Mouse (Mus musculus): ENCODE data around the gene Neu1.
"Not testable (repeated sequence)": the region's sequence is repeated elsewhere in the genome, so short reads cannot be mapped to it uniquely, and the experiment has no call there.

Neu1 gene

GRCm38 (mm10) chr17:34964640-34965049 is 33.6 kb downstream of the Neu1 start:
- in situ Hi-C loops (cut with MboI, MseI), result no loop called here

GRCm38 (mm10) chr17:34965627-34966026 is 34.6 kb downstream of the Neu1 start:
- in situ Hi-C loops (cut with MboI, MseI), result no loop called here

GRCm38 (mm10) chr17:34969822-34970221 is 38.8 kb downstream of the Neu1 start, which contains the start of gene Gm20481:
Gm20481 (plus strand) TSS chr17:34969912.
- in situ Hi-C loops (cut with MboI, MseI), result not testable (repeated sequence)

- in situ Hi-C loops (cut with MboI, MseI), result not testable (repeated sequence)
Measured at GRCm38 (mm10) chr17:34970850-34971249, 39.8 kb downstream of the Neu1 start.

- in situ Hi-C loops (cut with MboI, MseI), result not testable (repeated sequence)
Measured at GRCm38 (mm10) chr17:34971694-34972068, 40.6 kb downstream of the Neu1 start.

DNA sequence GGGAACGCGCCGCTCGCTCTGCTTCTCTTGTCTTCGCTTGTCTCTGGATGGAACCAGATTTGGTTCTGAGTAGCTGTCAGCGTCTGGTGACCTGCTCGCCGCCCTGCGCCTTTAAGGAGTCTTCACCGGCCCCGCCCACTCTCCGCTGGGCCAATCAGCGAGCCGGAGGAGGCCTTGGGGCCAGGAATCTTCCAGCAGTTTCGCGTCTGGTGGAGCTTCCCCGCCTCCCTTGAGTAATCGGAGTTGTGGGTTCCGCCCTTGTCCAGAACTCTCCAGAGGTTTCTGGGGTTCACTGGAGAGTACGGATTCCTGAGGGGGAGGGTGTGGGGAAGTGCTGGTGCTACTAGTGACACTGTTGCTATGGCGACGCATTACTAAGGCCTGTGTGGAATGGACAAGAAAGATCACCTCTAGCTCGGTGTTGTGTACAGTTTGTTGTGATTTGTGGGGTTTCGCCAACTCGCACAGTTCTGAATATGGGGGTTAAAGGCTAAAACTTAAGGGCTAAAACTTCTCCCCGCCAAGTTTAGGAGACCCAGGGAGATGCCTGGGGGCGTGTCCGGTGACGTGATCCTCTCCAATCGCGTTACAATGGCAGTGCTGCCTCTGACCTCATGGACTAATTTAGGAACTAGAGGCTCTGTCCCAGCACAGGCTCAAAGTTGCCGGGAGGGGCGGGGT is 41.2 kb downstream of the Neu1 start, which contains the start of the genes Hspa1a and Hspa1l:
Gene Hspa1a (minus strand): TSS at position 88 of the 681 bp plus-strand sequence.
Gene Hspa1l (plus strand): TSS at position 635 of the 681 bp plus-strand sequence.
- in situ Hi-C loops (cut with MboI, MseI), result not testable (repeated sequence)

GRCm38 (mm10) chr17:34975581-34976492 is 44.8 kb downstream of the Neu1 start:
- in situ Hi-C loops (cut with MboI, MseI), result loop anchor here (25.0 kb wide), 1 partner anchor 1986 kb away; the partner anchor contains the start of genes Ppp1r11, Znrd1 and Znrd1as

GRCm38 (mm10) chr17:34977000-34977399 is 45.9 kb downstream of the Neu1 start:
- in situ Hi-C loops (cut with MboI, MseI), result loop anchor here (25.0 kb wide), 1 partner anchor 1985 kb away; the partner anchor contains the start of genes Ppp1r11, Znrd1 and Znrd1as

DNA sequence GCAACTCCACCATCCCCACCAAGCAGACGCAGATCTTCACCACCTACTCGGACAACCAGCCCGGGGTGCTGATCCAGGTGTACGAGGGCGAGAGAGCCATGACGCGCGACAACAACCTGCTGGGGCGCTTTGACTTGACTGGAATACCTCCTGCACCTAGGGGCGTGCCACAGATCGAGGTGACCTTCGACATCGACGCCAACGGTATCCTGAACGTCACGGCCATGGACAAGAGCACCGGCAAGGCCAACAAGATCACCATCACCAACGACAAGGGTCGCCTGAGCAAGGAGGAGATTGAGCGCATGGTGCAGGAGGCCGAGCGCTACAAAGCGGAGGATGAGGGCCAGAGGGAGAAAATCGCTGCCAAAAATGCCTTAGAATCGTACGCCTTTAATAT is 47.2 kb downstream of the Neu1 start:
- in situ Hi-C loops (cut with MboI, MseI), result loop anchor here (25.0 kb wide), 1 partner anchor 1984 kb away; the partner anchor contains the start of genes Ppp1r11, Znrd1 and Znrd1as

DNA sequence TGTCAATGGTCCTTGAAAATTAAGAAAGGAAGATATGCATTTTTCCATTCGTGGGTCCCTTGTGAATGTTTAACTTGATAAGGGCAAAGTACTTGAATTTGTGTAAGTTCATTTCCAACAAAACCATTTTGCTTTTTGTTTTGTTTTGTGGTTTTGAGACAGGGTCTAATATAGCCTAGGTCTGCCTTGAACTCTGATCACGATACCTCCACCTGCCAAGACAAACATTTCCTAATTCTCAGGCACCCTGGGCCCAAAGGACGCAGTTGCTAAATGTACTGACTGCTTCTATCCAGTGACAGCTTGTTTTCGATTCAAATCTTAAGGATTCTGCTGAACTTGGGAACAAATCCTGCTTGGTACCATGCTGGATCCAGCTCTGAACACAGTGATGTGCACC is 48.6 kb downstream of the Neu1 start:
- in situ Hi-C loops (cut with MboI, MseI), result loop anchor here (25.0 kb wide), 1 partner anchor 1983 kb away; the partner anchor contains the start of genes Ppp1r11, Znrd1 and Znrd1as

- in situ Hi-C loops (cut with MboI, MseI), result loop anchor here (25.0 kb wide), 1 partner anchor 1982 kb away; the partner anchor contains the start of genes Ppp1r11, Znrd1 and Znrd1as
Measured at GRCm38 (mm10) chr17:34980655-34981054, 49.6 kb downstream of the Neu1 start.

GRCm38 (mm10) chr17:34981690-34982180 is 50.7 kb downstream of the Neu1 start, which contains the start of gene Lsm2:
Lsm2 (plus strand) TSS chr17:34981862.
- in situ Hi-C loops (cut with MboI, MseI), result loop anchor here (25.0 kb wide), 1 partner anchor 1981 kb away; the partner anchor contains the start of genes Ppp1r11, Znrd1 and Znrd1as

GRCm38 (mm10) chr17:34982328-34982727 is 51.3 kb downstream of the Neu1 start:
- in situ Hi-C loops (cut with MboI, MseI), result loop anchor here (25.0 kb wide), 1 partner anchor 1980 kb away; the partner anchor contains the start of genes Ppp1r11, Znrd1 and Znrd1as

DNA sequence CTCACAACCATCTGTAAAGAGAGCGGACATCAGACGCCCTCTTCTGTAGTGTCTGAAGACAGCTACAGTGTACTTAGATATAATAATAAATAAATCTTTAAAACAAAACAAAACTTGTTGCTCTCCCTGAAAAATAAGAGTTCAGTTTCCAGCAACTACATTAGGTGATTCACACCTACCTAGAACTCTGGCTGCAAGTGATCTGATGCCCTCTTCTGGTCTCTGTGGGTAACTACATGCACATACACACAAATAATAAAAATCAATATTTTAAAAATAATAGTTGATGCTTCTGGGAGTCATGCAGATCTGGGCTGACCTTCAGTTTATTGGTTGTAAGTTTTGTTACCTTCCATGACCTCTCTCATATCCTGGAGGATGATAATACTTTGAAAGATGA is 53.2 kb downstream of the Neu1 start:
- in situ Hi-C loops (cut with MboI, MseI), result loop anchor here (25.0 kb wide), 1 partner anchor 1978 kb away; the partner anchor contains the start of genes Ppp1r11, Znrd1 and Znrd1as
